Mouse (Mus musculus) midbrain, embryonic 12.5 days (tissue): ENCODE data around the gene Retreg1. TPM values are rescaled to one million over a fixed set of nuclear protein-coding genes. Genes with fewer than 3 reads are reported as not detected.
A peak's percentile ranks its signal among the peaks of the same experiment; 100 is the strongest.
"Not testable (repeated sequence)": the region's sequence is repeated elsewhere in the genome, so short reads cannot be mapped to it uniquely, and the experiment has no call there.

Experiments
- ATAC-seq: fragments of 200-750 bp; cut with Nextera tagmentation; 2 replicates; pipeline ENCODE4 v1.8.0; 2017; ENCODE audit warnings: low read depth, moderate TSS enrichment, moderate library complexity; ENCODE audit not compliant: low FRiP score
- H3K27ac ChIP-seq: fragments of 300-500 bp; sonication (generic); replicated peaks from 2 replicates; pipeline ENCODE4 v1.5.1; 2016; ENCODE audit warnings: mild to moderate bottlenecking
- H3K27me3 ChIP-seq: fragments of 300-500 bp; sonication (generic); 2 replicates; pipeline ENCODE4 v1.6.1; 2016; ENCODE audit warnings: mild to moderate bottlenecking
- H3K36me3 ChIP-seq: fragments of 300-500 bp; sonication (generic); 2 replicates; pipeline ENCODE4 v1.6.1; 2016
- H3K4me1 ChIP-seq: fragments of 300-500 bp; sonication (generic); 2 replicates; pipeline ENCODE4 v1.6.1; 2016
- H3K4me2 ChIP-seq: fragments of 300-500 bp; sonication (generic); replicated peaks from 2 replicates; pipeline ENCODE4 v1.6.1; 2016; ENCODE audit warnings: mild to moderate bottlenecking, moderate library complexity
- H3K4me3 ChIP-seq: fragments of 300-500 bp; sonication (generic); 2 replicates; pipeline ENCODE4 v1.5.1; 2016; ENCODE audit warnings: mild to moderate bottlenecking
- H3K9ac ChIP-seq: fragments of 300-500 bp; sonication (generic); replicated peaks from 2 replicates; pipeline ENCODE4 v1.6.1; 2016; ENCODE audit warnings: mild to moderate bottlenecking, moderate library complexity
- H3K9me3 ChIP-seq: fragments of 300-500 bp; sonication (generic); 2 replicates; pipeline ENCODE4 v1.6.1; 2016; ENCODE audit warnings: mild to moderate bottlenecking
- WGBS: fragments of 180-500 bp; shearing (Covaris S2); methylation state at CpG from one replicate; pipeline ENCODE4 v1.1.7; 2016; 5-methylcytosine and 5-hydroxymethylcytosine counted together
- microRNA-seq: library from miRNA; unstranded; fragments of <30 nt; microRNA quantifications from one replicate; pipeline ENCODE4, GENCODE M21; 2017
- polyA plus RNA-seq: library from polyadenylated mRNA; unstranded; fragments of >200 nt; fragmentation: Nextera tagmentation; extraction: Ambion mirVana; gene quantifications from 2 replicates; pipeline ENCODE4 v1.2.1, GENCODE M21; 2016

The Retreg1 gene
- polyA plus RNA-seq, 1 experiment from 2014 or later, result 4.4 TPM

- Histone ChIP-seq H3K4me3 (no peak overlapping the region), H3K36me3 (peaks cover 65% of the 10 kb centered on the region), H3K27me3 (no peaks in the 10 kb centered on the region), H3K4me2 (no peak overlapping the region), H3K27ac (no peak overlapping the region), H3K4me1 (no peaks in the 10 kb centered on the region), H3K9me3 (no peaks in the 10 kb centered on the region), H3K9ac (no peak overlapping the region)
- 60% methylated on average over 8 of the region's 8 CpGs for WGBS
- peak; percentile 44 for ATAC-seq
Measured at GRCm38 (mm10) chr15:25992992-25993727, 150.2 kb downstream of the Retreg1 start.

- H3K9ac ChIP-seq, result no peak overlapping the region
- 58% methylated on average over 2 of the region's 2 CpGs for WGBS
- H3K36me3 ChIP-seq, result peaks cover 48% of the 10 kb centered on the region
- ATAC-seq, result no peak
- H3K27ac ChIP-seq, result no peak overlapping the region
- no peaks in the 10 kb centered on the region for H3K9me3 ChIP-seq
- H3K4me1 ChIP-seq, result no peaks in the 10 kb centered on the region
- H3K27me3 ChIP-seq, result no peaks in the 10 kb centered on the region
- H3K4me2 ChIP-seq, result no peak overlapping the region
- H3K4me3 ChIP-seq, result no peak overlapping the region
Measured at GRCm38 (mm10) chr15:25995521-25995920, 152.5 kb downstream of the Retreg1 start.

GRCm38 (mm10) chr15:25999545-25999944, 156.6 kb downstream of the Retreg1 start:
- H3K9me3 ChIP-seq, H3K4me3 ChIP-seq, H3K27ac ChIP-seq, H3K4me2 ChIP-seq, ATAC-seq, H3K9ac ChIP-seq, H3K27me3 ChIP-seq, H3K4me1 ChIP-seq: not testable (repeated sequence)
- peaks cover 21% of the 10 kb centered on the region for H3K36me3 ChIP-seq
- 16% methylated on average over 5 of the region's 5 CpGs for WGBS

DNA sequence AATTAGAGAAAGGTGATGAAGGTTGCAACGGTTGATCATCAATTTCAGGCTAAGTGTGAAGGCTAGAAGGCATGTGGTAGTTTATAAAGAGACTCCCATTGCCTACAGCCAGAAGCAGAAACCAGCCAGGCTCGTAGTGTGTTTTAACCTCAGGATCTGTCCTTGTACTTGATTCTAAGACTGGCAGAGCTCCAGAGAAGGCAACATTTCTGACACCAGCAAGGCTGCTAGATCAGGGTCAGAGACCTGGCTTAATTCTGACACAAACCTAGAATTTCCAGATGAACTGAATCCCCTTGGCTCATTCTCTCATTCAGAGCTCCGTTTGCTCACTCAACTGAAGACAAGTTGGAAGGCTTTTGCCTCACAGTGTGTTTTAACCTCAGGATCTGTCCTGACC, 165.6 kb downstream of the Retreg1 start:
- WGBS, result 84% methylated on average over 3 of the region's 3 CpGs
- Histone ChIP-seq H3K9me3 (no peaks in the 10 kb centered on the region), H3K27ac (no peak overlapping the region), H3K36me3 (no peaks in the 10 kb centered on the region), H3K9ac (no peak overlapping the region), H3K4me2 (no peak overlapping the region), H3K4me1 (no peaks in the 10 kb centered on the region), H3K27me3 (no peaks in the 10 kb centered on the region; the same call in 1 of the 2 replicates), H3K4me3 (no peak overlapping the region)
- ATAC-seq, result no peak

DNA sequence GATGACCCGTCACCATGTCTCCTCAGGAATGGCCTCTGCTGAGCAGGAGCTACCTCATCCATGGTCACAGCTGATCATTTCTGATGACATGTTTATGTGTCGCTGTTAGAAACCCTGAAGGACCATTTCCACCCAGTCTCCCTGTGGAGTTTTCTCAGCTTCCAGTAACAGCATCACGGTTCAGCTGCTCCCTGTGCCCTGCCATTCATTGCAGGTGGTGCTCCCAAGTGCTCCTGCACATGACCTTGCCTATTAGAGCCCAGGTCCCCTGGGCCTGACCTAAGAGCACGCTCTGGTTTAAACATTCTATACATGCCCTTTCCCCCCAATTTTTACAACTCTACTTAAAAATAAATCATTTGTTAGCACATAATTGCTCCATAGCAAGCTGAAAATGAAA, 169.9 kb downstream of the Retreg1 start:
- 71% methylated on average over 4 of the region's 4 CpGs for WGBS

DNA sequence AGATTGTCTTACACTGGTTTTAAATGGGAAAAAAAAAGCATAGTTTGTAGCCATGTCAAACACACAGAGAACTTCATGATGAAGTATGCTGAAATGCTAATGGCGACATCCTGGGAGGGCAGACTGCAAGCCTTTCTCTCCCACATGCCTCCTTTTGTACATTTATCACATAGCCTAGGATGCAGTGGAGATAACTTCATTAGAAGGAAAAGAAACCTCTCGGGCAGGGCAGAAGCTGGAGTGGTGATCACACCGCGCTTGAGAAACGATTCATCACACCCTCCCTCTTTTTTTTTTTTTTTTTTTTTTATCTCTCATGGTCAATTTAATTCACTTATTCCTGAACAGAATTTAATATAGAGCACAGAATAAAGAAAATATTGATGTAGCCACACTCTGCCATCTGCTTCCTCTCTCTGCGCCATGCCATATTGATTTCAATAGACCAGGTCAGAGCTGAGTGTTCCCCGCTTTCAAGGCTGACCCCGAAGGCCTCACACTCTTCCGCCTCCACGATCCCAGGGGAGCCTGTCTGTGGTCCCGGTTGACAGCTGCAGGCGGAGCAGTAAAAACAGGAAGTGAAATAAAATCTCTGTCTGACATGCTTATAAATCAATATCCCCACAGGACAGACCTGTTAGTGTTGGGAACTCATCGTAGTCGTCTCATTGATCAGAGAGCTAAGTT, 173.1 kb downstream of the Retreg1 start:
- ATAC-seq, result peak; percentile 82
- Histone ChIP-seq H3K36me3 (no peaks in the 10 kb centered on the region), H3K4me3 (no peak overlapping the region), H3K4me2 (no peak overlapping the region), H3K9ac (no peak overlapping the region), H3K4me1 (no peaks in the 10 kb centered on the region), H3K27ac (no peak overlapping the region), H3K9me3 (no peaks in the 10 kb centered on the region), H3K27me3 (no peaks in the 10 kb centered on the region)
- 58% methylated on average over 14 of the region's 14 CpGs for WGBS

More for the DNA sequence above, 169.9 kb downstream of the Retreg1 start:
- H3K27ac ChIP-seq, result no peak overlapping the region
- H3K27me3 ChIP-seq, result no peaks in the 10 kb centered on the region
- ATAC-seq, result no peak
- no peaks in the 10 kb centered on the region for H3K36me3 ChIP-seq
- H3K9ac ChIP-seq, result no peak overlapping the region
- no peak overlapping the region for H3K4me3 ChIP-seq
- no peak overlapping the region for H3K4me2 ChIP-seq
- no peaks in the 10 kb centered on the region for H3K9me3 ChIP-seq
- no peaks in the 10 kb centered on the region for H3K4me1 ChIP-seq

DNA sequence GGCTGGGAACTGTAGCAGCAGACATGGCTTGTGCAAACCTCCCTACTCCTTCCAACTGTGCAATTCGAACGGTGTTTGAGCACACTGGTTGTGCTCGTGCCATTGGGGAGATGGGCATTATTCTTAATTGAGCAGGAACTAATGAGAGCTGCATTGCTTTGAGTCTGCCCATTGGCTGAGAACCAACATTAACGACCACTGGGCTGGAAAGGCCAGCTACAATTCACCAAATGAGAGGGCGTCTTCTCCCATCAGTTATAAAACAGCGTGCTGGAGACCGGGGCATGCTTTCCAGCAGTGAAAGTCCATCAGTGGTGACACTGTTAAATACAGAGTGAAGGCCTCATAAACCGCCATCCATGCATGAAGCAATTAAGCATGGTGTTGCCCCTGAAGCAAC, 178.7 kb downstream of the Retreg1 start:
- Histone ChIP-seq H3K27ac (no peak overlapping the region), H3K4me1 (no peaks in the 10 kb centered on the region), H3K4me2 (no peak overlapping the region), H3K9me3 (no peaks in the 10 kb centered on the region), H3K36me3 (no peaks in the 10 kb centered on the region), H3K4me3 (no peak overlapping the region), H3K9ac (no peak overlapping the region), H3K27me3 (no peaks in the 10 kb centered on the region)
- WGBS, result 64% methylated on average over 8 of the region's 8 CpGs
- peak; percentile 30; the same call in 1 of the 2 replicates for ATAC-seq

DNA sequence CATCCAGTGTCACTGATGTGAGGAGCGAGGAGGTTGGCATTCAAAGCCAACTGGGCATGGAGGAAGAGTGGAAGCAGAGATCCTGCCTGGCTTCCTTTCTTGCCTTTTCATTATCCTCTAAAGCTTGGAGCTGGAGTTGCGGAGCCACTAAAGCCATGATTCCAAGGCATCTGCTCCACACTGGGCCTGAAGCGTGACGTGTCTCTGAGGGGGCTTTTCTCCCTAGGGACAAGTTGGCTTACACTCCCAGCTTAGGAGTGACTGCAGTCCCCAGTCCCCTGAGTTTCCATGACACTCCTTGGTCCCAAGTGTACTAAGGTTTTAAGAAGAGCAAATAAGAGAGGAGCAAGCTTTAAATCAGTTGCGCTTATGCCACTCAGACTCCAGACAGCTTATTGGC, 179.7 kb downstream of the Retreg1 start:
- no peak overlapping the region for H3K9ac ChIP-seq
- H3K4me3 ChIP-seq, result no peak overlapping the region
- no peaks in the 10 kb centered on the region for H3K4me1 ChIP-seq
- H3K27me3 ChIP-seq, result no peaks in the 10 kb centered on the region
- no peak overlapping the region for H3K27ac ChIP-seq
- no peak for ATAC-seq
- no peaks in the 10 kb centered on the region for H3K36me3 ChIP-seq
- 83% methylated on average over 5 of the region's 5 CpGs for WGBS
- no peak overlapping the region for H3K4me2 ChIP-seq
- no peaks in the 10 kb centered on the region for H3K9me3 ChIP-seq

Small RNAs within 50 kb of the gene (microRNA-seq; reads per million reads assigned to microRNA genes)
- gene Mir7212, result not detected

Other genes starting within 250 kb of the Retreg1 start
- 69.9 and 77.7 TPM in 2 replicates for gene Myo10, start 220.7 kb upstream of the Retreg1 start, polyA plus RNA-seq
- 35.3 and 40.5 TPM in 2 replicates for gene Zfp622, start 141.2 kb downstream of the Retreg1 start, polyA plus RNA-seq